Mouse (Mus musculus) lung, postnatal 4 days (tissue): ENCODE results near the gene Wwox.

Experiments used
- DNase-seq, 2 experiments: peaks; one replicate each; pipeline ENCODE4 v3.0.0; 2021

Wwox gene

GRCm38 (mm10) chr8:114927917-114928316 lies 488.5 kb downstream of the Wwox start:
- DNase-seq, result no peak

- DNase-seq, result no peak
Observed at GRCm38 (mm10) chr8:114929597-114929996, 490.1 kb downstream of the Wwox start.

GRCm38 (mm10) chr8:114932071-114932630 lies 492.7 kb downstream of the Wwox start:
- DNase-seq, result no peak

- no peak for DNase-seq
Observed at GRCm38 (mm10) chr8:114933248-114933647, 493.8 kb downstream of the Wwox start.

GRCm38 (mm10) chr8:114936887-114937286 lies 497.4 kb downstream of the Wwox start:
- no peak for DNase-seq

GRCm38 (mm10) chr8:114939338-114939737 lies 499.9 kb downstream of the Wwox start:
- DNase-seq, result no peak

GRCm38 (mm10) chr8:114941096-114941495 lies 501.6 kb downstream of the Wwox start:
- DNase-seq, result no peak

- DNase-seq, result no peak
Observed at GRCm38 (mm10) chr8:114941644-114942043, 502.2 kb downstream of the Wwox start.

GRCm38 (mm10) chr8:114947921-114948320 lies 508.5 kb downstream of the Wwox start:
- DNase-seq, result no peak

- no peak for DNase-seq
Observed at GRCm38 (mm10) chr8:114956377-114957168, 517.1 kb downstream of the Wwox start.

GRCm38 (mm10) chr8:114958437-114959107 lies 519.1 kb downstream of the Wwox start:
- no peak for DNase-seq

GRCm38 (mm10) chr8:114959406-114959805 lies 520.0 kb downstream of the Wwox start:
- no peak for DNase-seq

- no peak for DNase-seq
Observed at GRCm38 (mm10) chr8:114962494-114962893, 523.0 kb downstream of the Wwox start.

- no peak for DNase-seq
Observed at GRCm38 (mm10) chr8:114963282-114963681, 523.8 kb downstream of the Wwox start.

- no peak for DNase-seq
Observed at GRCm38 (mm10) chr8:114964206-114964605, 524.8 kb downstream of the Wwox start.

GRCm38 (mm10) chr8:114968842-114969241 lies 529.4 kb downstream of the Wwox start:
- DNase-seq, result no peak

- peak; percentile 77 to 85 for DNase-seq
Observed at GRCm38 (mm10) chr8:114971378-114971777, 531.9 kb downstream of the Wwox start.

GRCm38 (mm10) chr8:114973002-114973461 lies 533.6 kb downstream of the Wwox start:
- no peak for DNase-seq

GRCm38 (mm10) chr8:114974336-114974950 lies 535.0 kb downstream of the Wwox start:
- DNase-seq, result no peak

- no peak for DNase-seq
Observed at GRCm38 (mm10) chr8:114977746-114978145, 538.3 kb downstream of the Wwox start.

GRCm38 (mm10) chr8:114978206-114978960 lies 538.9 kb downstream of the Wwox start:
- DNase-seq, result no peak

GRCm38 (mm10) chr8:114979671-114980070 lies 540.2 kb downstream of the Wwox start:
- DNase-seq, result no peak

GRCm38 (mm10) chr8:114982762-114983161 lies 543.3 kb downstream of the Wwox start:
- no peak for DNase-seq
